ENCODE assay signal across 8 mouse cellular contexts in the genomic region with DNA sequence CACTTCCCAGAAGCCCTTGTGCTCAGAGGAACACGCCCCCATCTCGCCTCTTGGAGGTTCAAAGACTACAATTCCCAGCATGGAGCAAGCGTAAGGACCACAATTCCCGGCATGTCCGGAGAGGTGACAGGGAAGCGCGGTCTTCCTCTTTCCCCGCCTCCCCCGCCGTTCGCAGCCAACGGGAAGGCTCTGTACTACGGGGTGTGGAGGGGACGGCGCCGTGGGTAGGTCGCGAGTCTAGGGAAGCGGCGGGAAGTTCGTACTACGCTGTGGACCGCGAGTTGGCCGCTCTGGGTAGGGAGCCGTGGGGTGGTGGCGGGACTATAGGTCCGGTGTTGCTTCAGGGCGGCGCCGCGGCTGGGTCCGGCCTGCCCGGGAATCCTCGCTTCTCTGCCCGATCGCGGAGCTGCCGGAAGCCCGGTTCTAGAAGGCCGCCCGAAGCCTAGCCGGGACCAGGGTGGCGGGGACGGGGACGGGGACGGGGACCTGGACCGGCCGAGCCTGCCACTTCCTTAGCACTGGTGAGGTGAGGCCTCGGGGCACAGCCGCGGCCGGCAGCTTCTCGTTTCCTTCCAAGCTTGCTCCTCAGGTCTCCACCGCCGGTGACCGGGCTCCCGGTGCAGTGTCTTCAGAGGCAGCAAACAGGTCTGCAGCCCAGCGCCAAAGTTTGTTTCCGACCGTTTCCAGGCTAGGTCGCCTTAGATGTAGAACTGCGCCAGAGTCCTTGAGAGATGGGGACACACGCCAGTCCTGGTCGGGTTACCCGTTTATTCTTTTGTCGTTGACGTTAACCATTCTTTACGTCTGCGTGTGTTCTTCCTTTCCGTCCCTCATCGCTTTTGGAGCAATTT. TPM values are rescaled to one million over a fixed set of nuclear protein-coding genes. Genes with fewer than 3 reads are reported as not detected.
A peak's percentile ranks its signal among the peaks of the same experiment; 100 is the strongest.
DNase-seq lines count a peak whose midpoint lies in the region; ATAC-seq and TF ChIP-seq lines count a peak whose summit lies in the region.

A gene (plus strand): TSS at position 164 of the 851 bp plus-strand sequence.

- H3K4me1 ChIP-seq in forebrain, embryonic 10.5 days: peaks cover 14% of the 10 kb centered on the region
- H3K4me1 ChIP-seq in heart, embryonic 15.5 days (replicated peaks): peaks cover 23% of the 10 kb centered on the region
- peaks cover 24 to 39% of the 10 kb centered on the region in 2 experiments for H3K4me1 ChIP-seq in liver, embryonic 14.5 days (replicated peaks; ENCODE audit: control insufficient read depth in 2 of 2, insufficient read depth in 2 of 2, low read length in 1 of 2)
- no peaks in the 10 kb centered on the region for H3K4me1 ChIP-seq in neural tube, embryonic 11.5 days (ENCODE audit: control insufficient read depth, insufficient read depth, low read length)
- H3K4me1 ChIP-seq in stomach, postnatal 0 days (replicated peaks; ENCODE audit: control insufficient read depth, insufficient read depth): no peaks in the 10 kb centered on the region

- peak within 1 kb of the TSS; percentile 84 for H3K4me2 ChIP-seq in heart, embryonic 15.5 days
- peak within 1 kb of the TSS; percentile 73 for H3K4me2 ChIP-seq in liver, embryonic 14.5 days (ENCODE audit: low read depth)
- peak within 1 kb of the TSS; percentile 76 for H3K4me2 ChIP-seq in neural tube, embryonic 11.5 days (ENCODE audit: low read depth)
- peak within 1 kb of the TSS; percentile 75 for H3K4me2 ChIP-seq in stomach, postnatal 0 days (replicated peaks; ENCODE audit: low read depth)

- WGBS in forebrain, embryonic 10.5 days: under 1% methylated on average over 72 of the region's 72 CpGs
- WGBS in heart, embryonic 15.5 days: under 1% methylated on average over 72 of the region's 72 CpGs
- under 1% methylated on average over 72 of the region's 72 CpGs for WGBS in liver, embryonic 14.5 days (ENCODE audit: insufficient replicate concordance)
- WGBS in neural tube, embryonic 11.5 days: under 1% methylated on average over 72 of the region's 72 CpGs
- WGBS in stomach, postnatal 0 days: under 1% methylated on average over 70 of the region's 72 CpGs

- H3K4me3 ChIP-seq in forebrain, embryonic 10.5 days: peak within 1 kb of the TSS; percentile 96
- H3K4me3 ChIP-seq in heart, embryonic 15.5 days: peak within 1 kb of the TSS; percentile 86
- peak within 1 kb of the TSS; percentile 72 to 98 for H3K4me3 ChIP-seq in liver, embryonic 14.5 days (ENCODE audit: insufficient read depth in 1 of 2, low read depth in 2 of 2, low read length in 2 of 2)
- H3K4me3 ChIP-seq in neural tube, embryonic 11.5 days (ENCODE audit: low read depth, low read length): peak within 1 kb of the TSS; percentile 90
- peak within 1 kb of the TSS; percentile 68 for H3K4me3 ChIP-seq in stomach, postnatal 0 days (ENCODE audit: low read depth, low read length)

- DNase-seq in CD8-positive naive resting alpha-beta T cell, adult 2 months (ENCODE audit: low read depth in 2 of 2, low spot score in 2 of 2): peak; percentile 80 to 87
- DNase-seq in c-Kit-positive CD71-negative TER-119-negative erythroid progenitor cells, embryonic 14.5 days (ENCODE audit: low read depth): peak; percentile 95
- DNase-seq in forebrain, embryonic 10.5 days (ENCODE audit: extremely low spot score, low spot score): peak; percentile 94
- DNase-seq in kidney, postnatal 25 days: peak; percentile 96 to 98
- peak; percentile 96 to 98 (median 98) for DNase-seq in liver, embryonic 14.5 days (ENCODE audit: low read depth in 3 of 3, low spot score in 3 of 3)
- DNase-seq in neural tube, embryonic 11.5 days (ENCODE audit: low spot score): peak; percentile 95
- DNase-seq in stomach, postnatal 0 days (ENCODE audit: low spot score): peak; percentile 97

- no peak for TF ChIP-seq EP300 in liver, embryonic 14.5 days (IDR thresholded peaks at IDR 0.05; ENCODE audit: low read depth)
- TF ChIP-seq EP300 in stomach, postnatal 0 days (optimal IDR thresholded peaks at IDR 0.05): no peak

- TF ChIP-seq CTCF in liver, embryonic 14.5 days (IDR thresholded peaks at IDR 0.05; ENCODE audit: low read depth): no peak; the same call in 1 of the 2 replicates
- 0 out of 2 replicates have a peak, but pooled peaks have one; percentile 13 for TF ChIP-seq CTCF in stomach, postnatal 0 days (IDR thresholded peaks at IDR 0.05; ENCODE audit: low read depth)

- no peaks in the 10 kb centered on the region for H3K9me3 ChIP-seq in forebrain, embryonic 10.5 days
- H3K9me3 ChIP-seq in heart, embryonic 15.5 days (replicated peaks): no peaks in the 10 kb centered on the region
- no peaks in the 10 kb centered on the region for H3K9me3 ChIP-seq in liver, embryonic 14.5 days (ENCODE audit: control insufficient read depth, low read length)
- H3K9me3 ChIP-seq in neural tube, embryonic 11.5 days (ENCODE audit: control insufficient read depth, low read length): no peaks in the 10 kb centered on the region
- H3K9me3 ChIP-seq in stomach, postnatal 0 days (ENCODE audit: control insufficient read depth, low read length): no peaks in the 10 kb centered on the region

- H3K9ac ChIP-seq in heart, embryonic 15.5 days: peak within 1 kb of the TSS; percentile 73
- H3K9ac ChIP-seq in liver, embryonic 14.5 days (replicated peaks): peak within 1 kb of the TSS; percentile 72
- H3K9ac ChIP-seq in neural tube, embryonic 11.5 days (ENCODE audit: low read length): peak within 1 kb of the TSS; percentile 79
- peak within 1 kb of the TSS; percentile 72 for H3K9ac ChIP-seq in stomach, postnatal 0 days (ENCODE audit: low read length)

- H3K36me3 ChIP-seq in forebrain, embryonic 10.5 days (replicated peaks): peaks cover 12% of the 10 kb centered on the region
- H3K36me3 ChIP-seq in heart, embryonic 15.5 days: no peaks in the 10 kb centered on the region
- peaks cover 6% of the 10 kb centered on the region for H3K36me3 ChIP-seq in liver, embryonic 14.5 days (replicated peaks; ENCODE audit: control insufficient read depth, insufficient read depth, low read depth)
- H3K36me3 ChIP-seq in neural tube, embryonic 11.5 days (ENCODE audit: control insufficient read depth, insufficient read depth, low read length): no peaks in the 10 kb centered on the region
- H3K36me3 ChIP-seq in stomach, postnatal 0 days (ENCODE audit: control insufficient read depth, insufficient read depth, low read length): no peaks in the 10 kb centered on the region

- no peaks in the 10 kb centered on the region for H3K27me3 ChIP-seq in forebrain, embryonic 10.5 days (ENCODE audit: poor library complexity, severe bottlenecking)
- no peaks in the 10 kb centered on the region for H3K27me3 ChIP-seq in heart, embryonic 15.5 days
- no peaks in the 10 kb centered on the region for H3K27me3 ChIP-seq in liver, embryonic 14.5 days (ENCODE audit: control insufficient read depth, insufficient read depth, low read length)
- H3K27me3 ChIP-seq in neural tube, embryonic 11.5 days (ENCODE audit: control insufficient read depth, insufficient read depth, low read length): no peaks in the 10 kb centered on the region
- H3K27me3 ChIP-seq in stomach, postnatal 0 days (ENCODE audit: control insufficient read depth, insufficient read depth, low read length): no peaks in the 10 kb centered on the region

- peak; percentile 98 for ATAC-seq in heart, embryonic 15.5 days (replicated peaks; ENCODE audit: insufficient number of reproducible peaks, insufficient read depth, low FRiP score, low read depth)
- ATAC-seq in liver, embryonic 14.5 days (ENCODE audit: insufficient read depth): peak; percentile 97
- ATAC-seq in neural tube, embryonic 11.5 days (ENCODE audit: insufficient read depth, low FRiP score, low TSS enrichment): peak; percentile 98
- ATAC-seq in stomach, postnatal 0 days (ENCODE audit: low FRiP score, low TSS enrichment): peak; percentile 100

- peak within 1 kb of the TSS; percentile 88 for H3K27ac ChIP-seq in forebrain, embryonic 10.5 days
- peak within 1 kb of the TSS; percentile 82 for H3K27ac ChIP-seq in heart, embryonic 15.5 days
- H3K27ac ChIP-seq in liver, embryonic 14.5 days: peak within 1 kb of the TSS; percentile 60
- no peak within 1 kb of the TSS for H3K27ac ChIP-seq in neural tube, embryonic 11.5 days (ENCODE audit: low read depth, low read length)
- peak within 1 kb of the TSS; percentile 69 for H3K27ac ChIP-seq in stomach, postnatal 0 days (replicated peaks)

RNA-seq across cellular contexts. Expression of the gene that starts here (rescaled TPM):
- polyA plus RNA-seq in forebrain, embryonic 10.5 days (2016; fragmentation: Nextera tagmentation; extraction: Ambion mirVana): 123 TPM in 2 replicates
- 36.7 and 40.8 TPM in 2 replicates for polyA plus RNA-seq in heart, embryonic 15.5 days (2015; fragmentation: Nextera tagmentation; extraction: Ambion mirVana)
- polyA plus RNA-seq in liver, embryonic 14.5 days (2012; rRNA removed): 34.0 and 60.2 TPM in 2 replicates
- polyA plus RNA-seq in liver, embryonic 14.5 days (2014; fragmentation: Nextera tagmentation; extraction: Ambion mirVana): 103 and 111 TPM in 2 replicates
- 87.7 and 88.4 TPM in 2 replicates for polyA plus RNA-seq in neural tube, embryonic 11.5 days (2014; fragmentation: Nextera tagmentation; extraction: Ambion mirVana)
- 23.9 and 26.7 TPM in 2 replicates for polyA plus RNA-seq in stomach, postnatal 0 days (2015; fragmentation: Nextera tagmentation; extraction: Ambion mirVana)
